Mouse (Mus musculus) ES-E14 (cell line): ENCODE results near the gene Cd300ld. TPM values are rescaled to one million over a fixed set of nuclear protein-coding genes. Genes with fewer than 3 reads are reported as not detected.

Experiments
- DNase-seq: peaks from one replicate; pipeline ENCODE4 v3.0.0-alpha.2; 2013; ENCODE audit warnings: low read depth, low spot score
- H3K27ac ChIP-seq: 2 replicates; pipeline ENCODE4 v1.5.1; 2012; ENCODE audit warnings: low read depth, mild to moderate bottlenecking, low read length, moderate library complexity, mixed read lengths; ENCODE audit not compliant: poor library complexity, insufficient read depth, severe bottlenecking
- H3K36me3 ChIP-seq: 2 replicates; pipeline ENCODE4 v1.6.1; 2012; ENCODE audit warnings: mild to moderate bottlenecking, low read length, moderate library complexity, mixed read lengths; ENCODE audit not compliant: control insufficient read depth, poor library complexity, insufficient read depth, severe bottlenecking
- H3K4me1 ChIP-seq, 2 experiments: fragments of 150-350 bp in 1 of 2; sonication (generic) in 1 of 2; 2 replicates each; pipeline ENCODE4 v1.6.1; 2012; ENCODE audit warnings: low read length in 2 of 2, mild to moderate bottlenecking in 1 of 2, mixed read lengths in 1 of 2; ENCODE audit not compliant: control insufficient read depth in 2 of 2, insufficient read depth in 2 of 2, poor library complexity in 1 of 2
- H3K4me3 ChIP-seq, 2 experiments: fragments of 150-350 bp in 1 of 2; sonication (generic) in 1 of 2; 2 replicates each; pipeline ENCODE4 v1.5.1; 2012; ENCODE audit warnings: low read length in 2 of 2, low read depth in 1 of 2, mild to moderate bottlenecking in 1 of 2, mixed read lengths in 1 of 2; ENCODE audit not compliant: insufficient read depth in 1 of 2, poor library complexity in 1 of 2, severe bottlenecking in 1 of 2
- H3K9ac ChIP-seq: 2 replicates; pipeline ENCODE4 v1.6.1; 2012; ENCODE audit warnings: low read depth, mild to moderate bottlenecking, low read length, mixed read lengths; ENCODE audit not compliant: poor library complexity, insufficient read depth, severe bottlenecking
- H3K9me3 ChIP-seq: fragments of 150-350 bp; sonication (generic); 2 replicates; pipeline ENCODE4 v1.6.1; 2012; ENCODE audit warnings: low read depth, mild to moderate bottlenecking, low read length; ENCODE audit not compliant: control insufficient read depth, insufficient read depth
- CHD2 ChIP-seq: IDR thresholded peaks from 2 replicates; pipeline ENCODE4 v1.6.1; 2014; ENCODE audit warnings: mild to moderate bottlenecking, low read depth, low read length, inconsistent platforms
- HCFC1 ChIP-seq: IDR thresholded peaks from 2 replicates; pipeline ENCODE4 v1.6.1; 2012; ENCODE audit warnings: low read length, inconsistent platforms, borderline replicate concordance; ENCODE audit not compliant: insufficient read depth
- MAFK ChIP-seq: IDR thresholded peaks from 2 replicates; pipeline ENCODE4 v1.6.1; 2014; ENCODE audit warnings: mild to moderate bottlenecking, low read depth, low read length, inconsistent platforms; ENCODE audit not compliant: insufficient read depth
- ZC3H11A ChIP-seq: IDR thresholded peaks from 2 replicates; pipeline ENCODE4 v1.6.1; 2012; ENCODE audit warnings: low read depth, mild to moderate bottlenecking, inconsistent platforms, low read length, borderline replicate concordance
- ZNF384 ChIP-seq: IDR thresholded peaks from 2 replicates; pipeline ENCODE4 v1.6.1; 2012; ENCODE audit warnings: low read depth, low read length, inconsistent platforms
- in situ Hi-C, 2 experiments: fragments of 600-800 bp; cut with MboI; formaldehyde crosslinking; loops; one replicate each; pipeline ENCODE4 v1.15.1; 2025; ENCODE audit warnings: low sequenced_read_pairs in 2 of 2, inconsistent platforms in 1 of 2; ENCODE audit not compliant: unreplicated experiment in 2 of 2
- total RNA-seq: library from RNA; depleted of rRNA; stranded (reverse); fragments of 300-350 nt; gene quantifications from 2 replicates; pipeline ENCODE4 v1.2.3, GENCODE M21; 2012

Cd300ld gene
- total RNA-seq, 1 experiment = 0.09 TPM

DNA sequence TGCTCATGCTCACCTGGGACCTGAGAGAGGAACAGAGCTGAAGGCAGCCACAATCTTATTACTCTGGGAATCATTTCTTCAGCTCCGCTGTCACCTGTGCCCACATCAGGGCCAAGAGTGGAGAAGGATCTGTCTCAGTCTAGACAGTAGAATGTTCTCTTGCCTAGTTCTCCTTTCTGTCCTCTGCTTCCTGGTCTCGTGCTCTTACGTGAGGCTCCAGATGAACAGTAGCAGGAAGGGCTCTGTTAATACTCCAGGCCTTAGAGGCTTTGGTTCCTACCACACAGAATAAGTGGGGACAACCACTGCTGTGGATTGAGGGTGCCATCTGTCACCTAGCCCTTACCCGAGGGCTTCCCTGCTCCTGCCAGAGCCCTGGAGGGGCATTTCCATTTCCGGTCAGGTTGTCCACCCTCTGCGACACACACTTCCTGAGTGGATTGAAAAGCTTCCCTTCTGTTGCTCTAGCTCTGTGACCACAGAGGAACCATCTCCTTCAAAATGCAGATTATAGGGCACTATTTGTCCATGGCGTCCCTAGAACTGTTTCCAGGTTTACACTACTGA is 11.8 kb upstream of the Cd300ld start, which contains the start of gene Cd300c2:
Cd300c2 (minus strand) TSS at position 407 of the 567 bp plus-strand sequence.
- no peak within 1 kb of the TSS for H3K9ac ChIP-seq

DNA sequence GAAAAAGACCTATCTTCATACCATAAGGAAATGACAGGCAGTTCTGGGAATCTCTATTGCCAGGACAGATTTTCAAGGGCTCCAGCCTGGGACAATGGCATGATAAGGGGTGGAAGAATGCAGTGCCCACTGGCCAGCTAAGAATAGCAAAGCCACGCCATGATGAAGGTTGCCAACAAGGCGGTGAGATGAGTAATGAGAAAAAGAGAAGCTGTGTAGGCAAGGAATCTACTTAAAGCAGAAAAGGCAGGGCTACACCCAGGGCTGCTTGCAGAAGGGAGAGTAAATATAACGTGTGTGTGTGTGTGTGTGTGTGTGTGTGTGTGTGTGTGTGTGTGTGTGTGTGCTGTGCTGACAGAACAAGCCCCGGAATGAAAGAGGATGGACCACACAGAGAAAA is 7.9 kb downstream of the Cd300ld start:
- DNase-seq = no peak
- in situ Hi-C loops = no loop called here
- Histone ChIP-seq H3K36me3 (no peaks in the 10 kb centered on the region), H3K9me3 (no peaks in the 10 kb centered on the region), H3K27ac (no peak overlapping the region), H3K9ac (no peak overlapping the region), H3K4me1 (no peaks in the 10 kb centered on the region), H3K4me3 (no peak overlapping the region)
- TF ChIP-seq ZC3H11A (no peak), ZNF384 (no peak), MAFK (no peak)

More for the DNA sequence above, 11.8 kb upstream of the Cd300ld start, which contains the start of gene Cd300c2:
- Histone ChIP-seq H3K36me3 (no peaks in the 10 kb centered on the region), H3K9me3 (no peaks in the 10 kb centered on the region), H3K4me1 (no peaks in the 10 kb centered on the region), H3K4me3 (no peak within 1 kb of the TSS), H3K27ac (no peak within 1 kb of the TSS)
- no peak for TF ChIP-seq HCFC1
- TF ChIP-seq CHD2 = no peak
- TF ChIP-seq ZNF384 = no peak
- no peak for TF ChIP-seq ZC3H11A
- TF ChIP-seq MAFK = no peak
- no peak for DNase-seq
- in situ Hi-C loops = no loop called here

GRCm38 (mm10) chr11:114972726-114973125 is 17.0 kb downstream of the Cd300ld start:
- DNase-seq = no peak
- in situ Hi-C loops = no loop called here
- no peaks in the 10 kb centered on the region for H3K36me3 ChIP-seq
- no peak overlapping the region for H3K27ac ChIP-seq
- no peaks in the 10 kb centered on the region for H3K4me1 ChIP-seq
- H3K9ac ChIP-seq = no peak overlapping the region
- H3K4me3 ChIP-seq = no peak overlapping the region
- no peak for TF ChIP-seq MAFK
- TF ChIP-seq CHD2 = no peak
- TF ChIP-seq ZC3H11A = no peak
- no peak for TF ChIP-seq HCFC1
- no peaks in the 10 kb centered on the region for H3K9me3 ChIP-seq

- H3K4me1 ChIP-seq = no peaks in the 10 kb centered on the region
- H3K9ac ChIP-seq = no peak within 1 kb of the TSS
- TF ChIP-seq HCFC1 (no peak), ZNF384 (no peak), MAFK (no peak), ZC3H11A (no peak), CHD2 (no peak)
- no peak within 1 kb of the TSS for H3K27ac ChIP-seq
- no peaks in the 10 kb centered on the region for H3K9me3 ChIP-seq
- in situ Hi-C loops = no loop called here
- no peak within 1 kb of the TSS for H3K4me3 ChIP-seq
- no peak for DNase-seq
- H3K36me3 ChIP-seq = no peaks in the 10 kb centered on the region
Observed at GRCm38 (mm10) chr11:114968752-114969207, 20.9 kb downstream of the Cd300ld start, which contains the start of gene Cd300c. Cd300c (minus strand) TSS chr11:114969157.
